Mouse (Mus musculus): ENCODE data around the gene Trim63.

DNA sequence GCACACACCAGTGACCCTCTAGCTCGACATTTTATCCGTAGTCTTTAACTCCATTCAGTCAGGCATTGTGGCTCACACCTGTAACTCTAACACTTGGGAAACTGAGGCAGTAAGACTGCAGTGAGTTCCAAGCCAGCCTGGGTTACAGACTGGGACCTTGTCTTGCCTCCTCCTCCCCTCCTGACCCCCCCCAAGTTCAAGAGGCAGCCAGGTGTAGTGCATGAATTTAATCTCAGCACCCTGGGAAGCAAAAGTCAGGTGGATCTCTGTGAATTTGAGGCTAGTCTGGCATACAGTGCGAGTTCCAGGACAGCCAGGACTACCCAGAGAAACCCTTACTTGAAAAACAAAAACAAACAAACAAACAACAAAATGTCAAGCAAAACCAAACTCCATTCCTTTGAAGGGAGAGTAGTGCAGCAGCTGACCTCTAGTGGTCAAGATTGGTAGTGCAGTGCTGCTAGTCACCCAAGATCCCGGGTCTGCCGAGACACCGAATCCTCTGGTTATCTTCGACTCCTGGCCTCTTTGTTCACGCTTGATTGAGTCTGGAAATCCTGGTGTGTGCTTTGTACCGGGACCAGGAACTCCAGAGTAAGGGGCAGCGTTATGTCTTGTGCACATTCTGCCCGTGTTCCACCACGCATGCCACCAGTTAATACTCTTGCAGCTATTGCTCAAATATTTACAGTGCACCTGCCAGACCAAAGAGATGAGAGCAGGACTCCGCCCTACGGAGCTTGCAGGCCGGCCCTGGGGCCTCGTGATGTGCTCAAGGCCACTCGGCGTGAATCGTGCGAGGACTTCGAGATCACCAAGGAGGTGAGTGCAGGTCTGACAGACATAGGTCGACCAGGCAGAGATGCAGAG, 41.9 kb downstream of the Trim63 start:
- TF ChIP-seq USF1 (IDR thresholded peaks at IDR 0.05; ENCODE audit: low read depth) (no peak), POLR2A (IDR thresholded peaks at IDR 0.05; ENCODE audit: insufficient read length, low read depth) (no peak), MAX (IDR thresholded peaks at IDR 0.05; ENCODE audit: low read depth) (no peak), MYOD1 (IDR thresholded peaks at IDR 0.05; ENCODE audit: control insufficient read depth in 1 of 3, insufficient read length in 2 of 3, low read depth in 2 of 3) (no peak), E2F4 (IDR thresholded peaks at IDR 0.05; ENCODE audit: insufficient read depth) (no peak), CEBPB (IDR thresholded peaks at IDR 0.05; ENCODE audit: insufficient read depth, poor library complexity, severe bottlenecking) (no peak), TCF3 (IDR thresholded peaks at IDR 0.05; ENCODE audit: insufficient read length, low read depth) (no peak), MYOG (IDR thresholded peaks at IDR 0.05; ENCODE audit: control insufficient read depth in 1 of 3, insufficient read depth in 1 of 3, insufficient read length in 2 of 3, low read depth in 2 of 3) (no peak)
